Mouse (Mus musculus) granulocyte monocyte progenitor cell, adult 5-6 weeks (primary cell): ENCODE data around the gene Galnt17. TPM values are rescaled to one million over a fixed set of nuclear protein-coding genes. Genes with fewer than 3 reads are reported as not detected.

ENCODE experiments used
- ATAC-seq: replicated peaks from 2 replicates; pipeline ENCODE4 v1.8.0; 2016; ENCODE audit warnings: mild to moderate bottlenecking, moderate TSS enrichment, inconsistent platforms; ENCODE audit not compliant: poor library complexity, severe bottlenecking
- total RNA-seq, 2 experiments: library from RNA; stranded (forward) in 1 of 2; stranded (reverse) in 1 of 2; fragments of 200-712, 200-1000 nt in 1 of 2; fragments of >200 nt in 1 of 2; fragmentation: Nextera tagmentation in 1 of 2; gene quantifications; 2 replicates each; pipeline ENCODE4 v1.2.3; 2014 to 2017

Galnt17 gene
- total RNA-seq, 2 experiments from 2014 or later = not detected

DNA sequence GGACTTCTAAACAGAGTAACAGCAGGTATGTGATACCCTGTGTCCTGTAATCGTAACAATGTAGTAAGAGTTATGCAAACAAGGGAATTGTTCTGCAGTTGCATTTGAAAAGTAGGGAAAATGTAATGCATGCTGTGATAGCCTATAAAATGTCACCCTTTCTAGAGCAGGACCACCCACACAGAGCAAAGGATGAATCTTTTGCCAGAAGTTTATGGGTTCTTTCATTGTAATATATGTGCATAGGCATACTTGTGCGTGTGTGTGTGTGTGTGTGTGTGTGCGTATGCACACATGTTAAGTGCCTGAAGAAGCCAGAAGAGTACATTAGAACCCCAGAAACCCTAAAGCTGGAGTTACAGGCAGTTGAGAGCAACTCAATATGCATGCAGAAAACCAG lies 59.9 kb downstream of the Galnt17 start:
- ATAC-seq = no peak

DNA sequence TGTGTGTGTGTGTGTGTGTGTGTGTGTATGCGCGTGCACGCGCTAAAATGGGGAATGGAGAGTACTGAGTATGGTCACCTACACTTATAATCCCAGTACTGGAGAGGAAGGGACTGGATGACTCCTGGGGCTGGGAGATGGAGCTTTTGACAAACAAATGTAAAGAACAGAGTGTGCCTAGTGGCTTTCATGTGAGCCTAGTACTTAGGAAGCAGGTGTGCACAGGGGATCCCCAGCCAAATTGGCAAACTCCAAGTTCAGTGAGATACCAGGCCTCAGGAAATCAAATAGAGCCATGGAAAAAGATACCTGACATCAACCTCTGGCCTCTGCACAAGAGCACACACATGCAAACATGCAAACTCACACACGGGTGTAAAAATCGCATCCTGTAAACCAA lies 61.7 kb downstream of the Galnt17 start:
- no peak for ATAC-seq

DNA sequence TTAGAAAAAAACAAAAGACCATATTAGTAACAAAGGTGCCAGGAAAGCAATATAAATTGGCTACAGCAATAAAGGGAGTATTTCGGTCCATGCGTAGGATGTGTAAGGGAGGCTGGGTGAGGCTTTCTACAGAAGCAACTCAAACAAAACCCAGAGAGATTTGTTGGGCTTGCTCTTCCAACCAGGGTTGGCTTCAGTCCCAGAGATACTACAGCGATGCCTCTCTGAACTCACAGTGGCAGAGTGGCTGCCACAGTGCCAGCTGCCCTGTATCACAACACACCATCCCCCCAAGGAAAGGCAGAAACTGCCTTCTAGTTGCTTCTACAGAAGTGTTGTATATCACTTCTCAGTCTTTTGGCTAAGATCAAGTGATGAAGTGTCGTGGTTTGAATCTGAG lies 66.6 kb downstream of the Galnt17 start:
- ATAC-seq = no peak

DNA sequence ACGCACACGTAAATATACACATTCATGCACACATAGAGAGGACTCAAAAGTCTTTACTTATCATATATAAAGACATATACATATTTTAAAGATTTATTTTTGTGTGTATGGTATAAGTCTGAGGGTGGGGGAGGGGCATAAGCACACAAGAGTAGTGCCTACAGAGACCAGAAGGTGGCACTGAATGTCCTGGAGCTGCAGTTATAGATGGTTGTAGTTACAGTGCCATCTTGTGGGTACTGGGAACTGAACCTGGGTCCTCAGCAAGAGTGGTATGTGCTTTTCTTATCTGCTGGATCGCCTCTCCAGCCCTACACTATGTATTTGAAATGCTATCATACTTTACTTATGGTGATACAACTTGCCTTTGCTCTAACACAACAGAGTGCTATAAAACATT lies 68.5 kb downstream of the Galnt17 start:
- no peak for ATAC-seq

DNA sequence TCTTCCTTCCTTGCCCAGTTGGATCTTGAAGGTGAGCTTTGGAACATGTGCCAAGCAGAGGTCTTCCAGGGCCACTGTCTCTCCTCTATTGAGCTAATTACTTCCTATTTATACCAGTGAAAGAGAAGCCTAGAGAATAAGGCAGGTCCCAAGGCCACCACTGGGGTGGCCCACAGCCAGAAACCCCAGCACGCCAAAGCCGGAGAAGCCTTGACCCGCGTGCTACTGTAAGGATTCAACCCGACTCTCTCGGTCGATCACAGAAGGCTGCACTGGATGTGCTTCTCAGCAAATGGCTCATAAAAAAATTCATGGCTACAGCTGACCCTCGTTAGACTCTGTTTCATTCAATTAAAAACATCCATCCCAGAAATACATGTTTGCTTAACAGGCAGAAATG lies 71.4 kb downstream of the Galnt17 start:
- ATAC-seq = no peak

DNA sequence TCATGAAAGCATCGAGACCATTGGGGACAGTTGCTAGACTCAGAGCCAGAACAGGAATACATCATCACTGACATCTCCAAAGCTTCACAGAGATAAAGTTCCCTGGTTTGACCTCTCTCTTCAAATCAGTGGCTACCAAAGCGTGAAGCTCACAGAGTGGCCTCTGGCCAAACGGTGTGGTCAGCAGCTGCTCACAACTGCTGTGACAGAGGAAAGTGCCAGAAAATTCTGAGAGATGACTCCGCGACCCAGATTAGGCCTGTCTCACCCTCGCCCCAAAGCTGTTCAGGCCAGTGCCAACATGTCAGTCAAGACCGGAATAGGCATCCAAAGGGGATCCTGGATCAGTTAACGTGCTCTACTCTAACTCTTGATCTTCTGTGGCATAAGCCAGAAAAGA lies 74.5 kb downstream of the Galnt17 start:
- ATAC-seq = no peak

DNA sequence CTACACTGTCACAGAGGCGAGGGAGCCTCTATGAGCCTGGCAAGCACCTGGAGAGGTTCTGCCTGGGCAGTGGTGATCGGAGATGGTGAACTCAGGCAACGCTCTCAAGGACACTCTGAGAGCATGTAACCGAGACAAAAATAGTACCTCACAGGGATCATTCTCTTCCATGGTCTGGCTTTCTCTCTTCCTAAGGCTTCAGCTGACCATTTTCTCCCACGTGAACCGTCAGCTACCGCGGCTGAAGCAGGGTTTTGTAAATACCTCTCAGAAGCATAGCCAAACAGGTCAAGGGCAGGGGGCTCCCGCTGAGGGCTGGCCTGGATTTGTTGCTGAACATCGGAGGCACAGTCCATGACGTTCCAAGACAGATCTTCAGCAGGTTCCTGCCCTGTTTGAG lies 77.2 kb downstream of the Galnt17 start:
- ATAC-seq = no peak

DNA sequence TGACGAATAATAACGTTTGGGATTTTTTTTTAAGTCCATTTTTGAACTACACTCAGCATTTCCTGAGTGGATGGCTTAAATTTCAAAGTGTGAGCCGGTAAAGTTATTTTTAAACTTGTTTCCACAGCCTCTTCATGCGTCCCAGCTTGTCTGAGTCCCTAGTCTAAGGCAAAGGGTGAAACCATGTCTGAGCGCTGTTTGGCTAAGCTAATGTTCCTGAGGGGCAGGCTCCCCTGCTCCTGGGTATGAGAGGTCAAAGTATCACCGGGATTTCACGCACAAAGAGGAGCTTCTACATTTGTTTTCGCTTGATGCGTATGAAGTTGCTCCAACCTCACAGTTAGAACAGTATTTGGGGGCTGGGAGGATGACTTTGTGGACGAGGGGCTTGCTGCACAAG lies 78.6 kb downstream of the Galnt17 start:
- no peak for ATAC-seq

DNA sequence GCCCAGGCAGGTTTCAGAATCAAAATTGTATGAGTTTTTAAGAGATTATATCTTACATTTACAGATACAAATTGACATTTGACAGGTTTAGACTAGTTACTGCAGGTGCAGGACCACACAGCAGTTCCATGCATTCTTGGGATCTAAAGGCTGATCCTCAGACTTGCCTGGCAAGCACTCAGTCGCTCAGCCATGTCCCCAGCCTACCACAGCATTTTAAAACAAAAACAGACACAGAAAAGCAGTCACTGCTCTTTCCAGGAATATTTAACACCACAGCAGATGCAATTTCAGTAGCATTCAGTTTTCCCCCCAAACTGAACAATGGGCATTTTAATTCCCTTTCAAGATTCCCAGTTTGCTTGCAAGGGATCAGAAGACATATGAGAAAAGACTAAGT lies 84.9 kb downstream of the Galnt17 start:
- ATAC-seq = no peak

DNA sequence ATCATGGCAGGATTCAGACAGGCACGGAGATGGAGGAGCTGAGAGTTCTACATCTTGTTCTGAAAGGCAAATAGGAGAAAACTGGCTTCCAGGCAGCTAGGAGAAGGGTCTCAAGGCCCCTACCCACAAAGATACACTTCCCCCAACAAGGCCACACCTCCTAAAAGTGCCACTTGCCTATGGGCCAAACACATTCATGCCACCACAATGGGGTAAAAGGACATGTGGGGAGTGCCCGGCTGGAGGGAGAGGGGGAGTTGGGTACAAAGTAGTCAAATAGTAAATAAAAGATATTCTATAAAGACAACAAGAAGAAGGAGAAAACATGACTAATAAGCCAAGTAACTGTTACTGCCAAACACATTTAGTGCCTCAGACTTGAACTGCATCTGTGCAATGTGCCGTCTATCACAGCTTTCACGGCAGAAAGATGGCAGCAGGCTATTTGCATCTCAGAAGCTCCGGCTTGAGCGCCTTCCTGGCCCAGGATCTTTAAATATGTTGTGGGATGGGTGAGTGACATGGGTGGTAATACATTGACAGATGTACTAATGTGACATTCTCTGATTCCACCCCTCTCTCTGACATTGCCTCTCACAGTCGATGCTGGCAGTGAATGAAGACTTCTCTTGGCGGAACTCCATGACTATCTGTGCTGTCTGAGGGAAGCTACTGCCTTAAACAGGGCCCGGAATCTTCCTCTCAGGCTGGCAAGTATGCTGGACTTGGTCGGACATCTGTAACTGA lies 85.6 kb downstream of the Galnt17 start:
- ATAC-seq = no peak

DNA sequence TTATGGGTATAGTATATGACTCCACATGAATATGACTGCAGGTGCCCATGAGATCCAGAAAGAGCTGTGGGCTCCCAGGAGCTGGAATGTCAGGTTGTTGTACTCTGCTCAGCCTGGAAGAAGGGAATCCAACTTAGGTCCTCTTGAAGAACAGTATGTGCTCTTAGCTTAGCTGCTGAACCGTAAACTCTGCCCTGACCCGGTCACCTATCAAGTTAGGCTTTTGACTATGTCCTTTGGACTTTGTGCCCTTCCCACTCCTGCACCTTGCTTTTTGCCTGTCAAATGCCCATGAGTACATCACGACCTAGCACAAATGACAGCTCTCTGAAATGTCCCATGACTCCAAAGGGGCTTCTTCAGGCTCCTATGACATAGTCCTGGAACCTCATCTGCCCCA lies 90.1 kb downstream of the Galnt17 start:
- ATAC-seq = no peak

DNA sequence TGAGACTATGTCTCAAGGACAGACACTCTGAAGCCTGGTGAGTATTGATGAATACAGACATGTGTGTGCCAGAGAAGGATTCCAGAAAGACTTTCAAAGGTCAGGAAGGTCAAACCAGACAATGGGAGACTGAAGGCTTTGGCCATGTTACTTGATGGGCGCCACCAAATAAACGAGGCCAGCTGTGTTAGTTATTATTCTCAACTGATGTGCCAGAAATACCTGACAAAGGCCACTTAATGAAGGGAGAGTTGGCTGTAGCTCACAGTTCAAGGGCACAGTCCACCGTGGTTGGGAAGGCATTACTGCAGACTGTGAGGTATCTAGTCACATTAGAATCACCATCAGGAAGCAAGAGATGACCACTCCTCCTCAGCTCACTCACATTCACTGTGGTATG lies 96.7 kb downstream of the Galnt17 start:
- no peak for ATAC-seq

DNA sequence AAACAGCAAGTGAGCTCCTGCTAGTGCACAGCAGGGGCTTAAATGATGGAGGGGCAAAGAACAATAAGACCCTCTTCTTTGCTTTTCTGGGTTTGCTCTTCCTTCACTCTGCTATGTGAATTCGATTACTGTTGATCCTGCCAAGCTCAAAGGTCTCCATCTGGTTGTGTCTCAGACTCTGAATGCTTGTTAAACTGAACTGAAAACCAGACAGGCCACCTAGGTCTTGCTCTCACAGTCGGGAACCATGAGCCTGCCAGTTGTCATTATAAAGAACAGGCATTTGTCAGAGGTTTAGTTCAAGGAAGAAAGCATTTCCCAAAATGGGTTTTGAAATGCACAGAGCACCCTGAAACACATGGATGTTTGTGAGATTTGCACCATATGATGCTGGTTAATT lies 107.2 kb downstream of the Galnt17 start:
- ATAC-seq = no peak

DNA sequence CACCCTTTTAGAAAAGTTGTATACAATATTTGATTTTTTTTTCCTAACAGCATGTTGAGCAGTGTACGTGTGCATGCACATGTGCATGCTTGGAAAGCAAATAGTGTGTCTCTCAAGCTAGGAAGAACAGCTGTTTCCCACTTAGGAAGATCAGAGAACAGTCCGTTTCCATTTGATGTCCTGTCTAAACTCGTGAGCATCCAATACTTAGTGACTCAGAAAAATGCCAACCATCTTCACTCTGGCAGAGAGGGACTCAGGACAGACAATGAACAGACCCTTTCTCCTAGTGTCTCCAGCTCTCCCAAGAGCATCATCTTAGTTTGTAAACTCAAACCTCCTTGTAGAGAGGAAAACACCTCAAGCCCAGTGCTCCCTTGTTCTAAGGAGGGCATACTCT lies 116.0 kb downstream of the Galnt17 start:
- no peak for ATAC-seq

DNA sequence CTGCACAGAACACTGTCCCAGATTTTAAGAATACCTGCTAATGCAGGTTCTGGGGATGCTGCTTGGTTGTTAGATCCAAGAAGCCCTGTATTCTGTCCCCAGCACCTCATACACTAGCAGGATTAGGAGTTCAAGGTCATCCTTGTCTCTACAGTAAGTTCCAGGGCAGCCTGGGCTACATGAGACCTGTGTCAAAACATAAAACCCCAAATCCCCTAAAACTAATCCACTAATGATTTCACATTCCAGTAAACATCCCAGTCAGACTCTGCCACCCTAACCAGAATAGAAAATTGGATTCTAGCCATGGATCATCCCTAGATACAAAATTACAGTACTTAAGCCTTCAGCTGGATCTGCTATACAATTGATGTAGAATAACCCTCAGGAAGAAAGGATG lies 123.7 kb downstream of the Galnt17 start:
- ATAC-seq = no peak

DNA sequence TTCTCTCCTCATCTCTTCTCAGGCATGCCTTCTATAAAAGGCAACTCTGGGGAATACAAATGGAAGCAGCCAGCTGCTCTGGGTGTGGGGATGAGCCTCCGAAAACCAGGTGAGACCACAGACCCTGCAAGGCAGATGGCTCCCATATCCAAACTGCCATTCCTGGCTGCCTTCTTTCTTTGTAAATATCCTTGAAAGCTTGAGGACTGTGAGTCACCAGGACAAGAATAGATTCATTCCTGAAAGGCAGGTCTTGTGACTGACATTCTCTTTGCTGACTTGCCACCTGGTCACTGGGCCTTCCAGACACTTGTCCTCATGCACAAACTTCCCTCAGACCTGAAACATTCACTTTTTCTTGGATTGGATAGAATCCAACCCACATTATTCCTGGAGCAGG lies 127.1 kb downstream of the Galnt17 start:
- ATAC-seq = no peak

DNA sequence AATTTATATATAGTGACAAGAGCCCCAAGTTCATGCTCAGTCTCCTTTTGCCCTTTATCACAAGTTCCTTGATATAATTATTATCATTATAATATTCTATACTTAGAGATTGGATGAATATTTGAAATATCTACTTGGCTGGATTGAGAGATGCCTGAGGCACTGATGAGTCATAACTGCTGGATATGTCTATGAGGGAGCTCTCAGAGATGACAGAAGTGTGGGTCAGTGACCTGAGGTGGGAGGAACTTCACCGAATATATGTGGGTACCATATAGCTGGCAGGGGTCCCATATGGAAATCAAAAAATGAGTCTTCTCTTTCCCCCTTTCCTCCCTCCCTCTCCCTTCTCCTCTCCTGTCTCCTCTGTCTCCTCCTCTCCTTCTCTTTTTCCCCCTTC lies 127.5 kb downstream of the Galnt17 start:
- no peak for ATAC-seq

DNA sequence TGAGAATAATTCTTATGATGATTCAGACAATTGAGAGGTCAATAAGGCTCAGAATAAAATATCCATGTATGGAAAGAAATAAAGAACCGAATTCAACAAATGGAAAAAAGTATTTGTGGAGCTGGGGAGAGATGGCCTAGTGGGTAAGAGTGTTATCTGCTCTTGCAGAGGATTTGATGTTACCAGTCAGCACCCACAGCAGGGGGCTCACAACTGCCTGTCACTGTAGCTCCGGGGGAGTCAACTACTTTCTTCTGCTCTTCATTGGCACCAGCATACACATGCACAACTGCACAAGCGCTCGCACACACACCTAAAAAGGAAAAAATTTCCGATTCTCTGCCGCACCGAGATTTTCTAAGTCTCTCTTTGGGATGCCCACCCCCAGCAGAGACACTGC lies 130.4 kb downstream of the Galnt17 start:
- no peak for ATAC-seq

DNA sequence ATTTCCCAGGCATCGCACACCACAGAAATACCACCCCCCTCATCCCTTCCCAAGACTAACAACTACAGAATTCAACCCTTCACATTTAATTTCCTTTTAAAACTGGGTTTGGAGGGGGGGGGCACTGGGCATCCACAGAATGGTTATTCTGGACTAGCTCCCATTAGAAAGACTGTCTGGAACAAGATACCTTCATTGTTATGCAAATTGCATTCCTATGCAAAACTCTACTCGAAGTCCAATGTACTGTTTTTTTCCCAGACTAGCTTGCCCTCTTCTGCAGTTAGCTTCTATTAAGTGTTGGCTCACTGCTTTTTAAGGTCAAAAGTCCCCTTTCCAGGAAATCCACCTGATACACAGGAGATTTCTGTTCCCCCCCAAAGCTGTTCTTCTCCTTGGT lies 131.1 kb downstream of the Galnt17 start:
- ATAC-seq = no peak

DNA sequence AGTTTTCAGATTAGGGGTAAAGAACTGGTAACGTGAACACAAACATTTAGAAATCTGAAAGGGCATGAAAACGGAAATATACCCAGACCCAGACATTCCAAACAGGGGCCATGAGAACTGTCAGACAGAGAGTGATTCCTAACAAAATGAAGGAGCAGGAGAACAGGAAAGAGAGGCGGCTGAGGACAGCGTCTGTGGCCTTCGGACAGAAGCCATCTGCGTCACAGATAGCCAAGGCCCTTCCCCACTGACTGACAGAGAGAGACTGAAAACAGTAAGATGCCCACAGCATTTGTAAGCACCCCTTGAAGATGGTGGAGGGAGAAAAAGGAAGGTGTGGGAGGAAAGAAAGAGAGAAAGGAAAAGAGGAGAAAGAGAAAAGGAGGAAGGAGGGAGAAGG lies 139.1 kb downstream of the Galnt17 start:
- no peak for ATAC-seq

DNA sequence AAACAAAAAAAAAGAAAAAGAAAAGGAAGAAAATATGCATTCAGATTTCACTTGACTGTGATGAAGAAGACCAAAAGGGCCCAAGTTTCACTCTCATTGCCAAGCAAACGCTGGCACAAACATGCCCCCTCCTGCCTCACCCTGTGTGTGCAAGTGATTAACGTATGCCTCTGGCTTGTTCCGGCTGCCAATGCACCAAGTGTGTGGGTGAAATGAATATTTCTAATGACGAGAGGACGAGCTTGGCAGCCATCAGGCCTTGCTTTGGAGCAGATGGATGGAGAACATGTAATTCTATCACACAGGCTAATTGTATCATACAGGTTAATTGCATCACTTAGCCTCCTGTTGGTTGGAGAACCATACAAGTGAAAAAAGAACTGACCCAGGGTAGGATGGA lies 140.9 kb downstream of the Galnt17 start:
- ATAC-seq = no peak

DNA sequence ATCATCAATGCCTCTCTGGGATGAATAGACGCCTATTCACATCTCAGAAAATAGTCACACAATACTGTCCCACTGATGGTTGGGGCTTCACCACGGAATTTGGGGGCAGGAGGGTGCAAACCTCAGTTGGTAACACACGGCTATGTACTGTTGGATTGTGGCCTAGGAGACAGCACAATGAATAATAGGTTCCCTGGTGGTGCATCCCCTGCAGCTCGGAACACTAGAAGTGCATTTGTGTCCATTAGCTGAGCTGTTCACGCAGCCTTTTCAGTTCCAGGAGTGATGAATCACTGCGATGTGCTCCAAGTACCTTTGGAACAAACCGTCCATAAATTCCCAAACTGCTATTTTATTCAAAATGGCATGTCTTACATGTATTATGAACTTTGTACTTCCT lies 142.6 kb downstream of the Galnt17 start:
- no peak for ATAC-seq

DNA sequence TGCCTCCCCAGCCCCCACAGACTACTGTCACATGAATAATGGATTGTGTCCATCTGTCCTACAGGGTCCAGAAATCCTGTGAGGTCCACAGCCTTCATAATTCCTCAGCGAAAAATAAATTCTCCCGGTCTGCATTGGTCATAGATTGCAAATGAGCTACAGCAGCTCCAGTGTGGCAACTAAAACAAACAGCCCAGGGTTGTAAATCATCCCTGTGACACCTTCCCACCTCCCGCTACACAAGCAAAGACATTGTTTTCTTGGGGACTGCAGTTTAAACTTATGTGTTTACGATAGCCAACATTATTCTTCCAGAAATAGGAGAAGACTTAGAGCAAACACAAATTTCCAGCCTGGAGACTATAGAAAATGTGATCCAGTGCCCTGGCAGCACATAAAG lies 150.4 kb downstream of the Galnt17 start:
- no peak for ATAC-seq
